Mouse (Mus musculus): Measurements from ENCODE around the gene Smc3.

DNA sequence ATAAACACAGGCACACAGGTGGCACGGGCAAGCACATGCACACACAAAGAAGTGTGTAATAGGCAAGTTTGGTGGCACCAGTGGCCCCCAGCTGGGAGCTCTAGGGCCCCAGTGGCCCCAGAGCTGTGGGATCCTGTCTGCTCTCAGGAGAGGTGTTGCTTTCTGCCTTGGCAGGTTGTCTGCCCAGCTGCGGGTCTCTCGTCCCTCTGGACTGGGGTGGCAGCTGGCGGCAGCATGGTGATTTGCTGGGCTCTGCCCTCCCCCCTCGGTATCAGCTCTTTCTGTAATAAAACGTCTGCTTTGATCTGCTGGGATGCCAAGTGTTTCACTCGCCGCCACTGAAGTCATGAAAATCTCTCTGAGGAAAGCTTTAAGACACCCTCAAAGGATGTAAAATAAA lies 66.5 kb downstream of the Smc3 start:
- no peak for TF ChIP-seq POLR2A (IDR thresholded peaks at IDR 0.05; ENCODE audit: borderline replicate concordance, low read depth, low read length)
- no peak for TF ChIP-seq CTCF (IDR thresholded peaks at IDR 0.05; ENCODE audit: low read depth, low read length)

Measured in bone marrow macrophage, adult 2 months (primary cell).